Mouse (Mus musculus) forebrain, embryonic 14.5 days (tissue): Measurements from ENCODE around the gene Ubl4a. TPM values are rescaled to one million over a fixed set of nuclear protein-coding genes. Genes with fewer than 3 reads are reported as not detected.

Experiments used
- microRNA-seq: library from miRNA; unstranded; fragments of <30 nt; microRNA quantifications from one replicate; pipeline ENCODE4, GENCODE M21; 2016
- polyA plus RNA-seq: library from polyadenylated mRNA; unstranded; fragments of >200 nt; fragmentation: Nextera tagmentation; extraction: Ambion mirVana; gene quantifications from 2 replicates; pipeline ENCODE4 v1.2.1, GENCODE M21; 2014

The Ubl4a gene
- polyA plus RNA-seq, 1 experiment from 2014 or later, result 81.5 TPM

Small RNA genes lying within 50 kb of the gene (microRNA-seq; reads per million reads assigned to microRNA genes)
- gene Mir7092, result 0.40 reads per million

Other genes with a start within 250 kb of the Ubl4a start
- not detected in 2 replicates for gene Opn1mw, start 245.8 kb downstream of the Ubl4a start, polyA plus RNA-seq
- gene Mecp2, start 237.9 kb downstream of the Ubl4a start, polyA plus RNA-seq, result 12.6 and 14.2 TPM in 2 replicates
- not detected in 2 replicates for gene Tex28, start 205.4 kb downstream of the Ubl4a start, polyA plus RNA-seq
- 0.11 TPM in 1 of 2 replicates, not detected in the other for gene Tktl1, start 196.0 kb downstream of the Ubl4a start, polyA plus RNA-seq
- gene Flna, start 123.4 kb downstream of the Ubl4a start, polyA plus RNA-seq, result 88.1 and 103 TPM in 2 replicates
- 26.1 and 37.9 TPM in 2 replicates for gene Emd, start 118.5 kb downstream of the Ubl4a start, polyA plus RNA-seq
- 528 and 677 TPM in 2 replicates for gene Rpl10, start 102.4 kb downstream of the Ubl4a start, polyA plus RNA-seq
- 60.2 and 65.0 TPM in 2 replicates for gene Taz, start 91.3 kb downstream of the Ubl4a start, polyA plus RNA-seq
- 2.9 and 3.1 TPM in 2 replicates for gene Dnase1l1, start 90.9 kb downstream of the Ubl4a start, polyA plus RNA-seq
- gene Atp6ap1, start 76.1 kb downstream of the Ubl4a start, polyA plus RNA-seq, result 168 and 185 TPM in 2 replicates
- 614 and 712 TPM in 2 replicates for gene Gdi1, start 68.2 kb downstream of the Ubl4a start, polyA plus RNA-seq
- 42.6 and 54.4 TPM in 2 replicates for gene Fam50a, start 60.2 kb downstream of the Ubl4a start, polyA plus RNA-seq
- 36.4 and 47.5 TPM in 2 replicates for gene Plxna3, start 44.2 kb downstream of the Ubl4a start, polyA plus RNA-seq
- gene Lage3, start 19.6 kb downstream of the Ubl4a start, polyA plus RNA-seq, result 90.8 and 109 TPM in 2 replicates
- gene Slc10a3, start 131 bp upstream of the Ubl4a start, polyA plus RNA-seq, result 6.8 and 7.8 TPM in 2 replicates
- gene Fam3a, start 20.1 kb upstream of the Ubl4a start, polyA plus RNA-seq, result 29.8 and 35.2 TPM in 2 replicates
- gene Ikbkg, start 20.1 kb upstream of the Ubl4a start, polyA plus RNA-seq, result 22.9 and 23.4 TPM in 2 replicates
- gene G6pdx, start 56.0 kb upstream of the Ubl4a start, polyA plus RNA-seq, result 67.9 and 68.4 TPM in 2 replicates
- gene Gm6880, start 108.2 kb upstream of the Ubl4a start, polyA plus RNA-seq, result not detected in 2 replicates
- gene Olfr1326-ps1, start 201.7 kb upstream of the Ubl4a start, polyA plus RNA-seq, result not detected in 2 replicates
- not detected in 2 replicates for gene Olfr1325, start 219.5 kb upstream of the Ubl4a start, polyA plus RNA-seq